Mouse (Mus musculus) cortical plate, adult 2 months (tissue): ENCODE measurements around the gene Ube4b. TPM values are rescaled to one million over a fixed set of nuclear protein-coding genes. Genes with fewer than 3 reads are reported as not detected.

Experiments used
- H3K27ac ChIP-seq: fragments of 200-500 bp; 2 replicates; pipeline ENCODE4 v1.5.1; 2012; ENCODE audit warnings: low read length, control low read depth, inconsistent platforms; ENCODE audit not compliant: insufficient read depth
- H3K4me1 ChIP-seq: fragments of 200-500 bp; 2 replicates; pipeline ENCODE4 v1.6.1; 2011; ENCODE audit warnings: low read length; ENCODE audit not compliant: control insufficient read depth, insufficient read depth
- H3K4me3 ChIP-seq: fragments of 200-500 bp; 2 replicates; pipeline ENCODE4 v1.5.1; 2011; ENCODE audit warnings: mild to moderate bottlenecking, low read length, control low read depth; ENCODE audit not compliant: insufficient read depth
- CTCF ChIP-seq: fragments of 200-500 bp; IDR thresholded peaks from 2 replicates; pipeline ENCODE4 v1.5.1; 2011; ENCODE audit warnings: mild to moderate bottlenecking, control low read depth, low read length; ENCODE audit not compliant: insufficient read depth; ENCODE audit errors: extremely low read depth
- POLR2A ChIP-seq: fragments of 200-500 bp; IDR thresholded peaks from 2 replicates; pipeline ENCODE4 v1.6.1; 2011; ENCODE audit warnings: mild to moderate bottlenecking, low read length, control low read depth; ENCODE audit not compliant: insufficient read depth; ENCODE audit errors: extremely low read depth
- polyA plus RNA-seq: library from polyadenylated mRNA; depleted of rRNA; stranded (reverse); fragments of >200 nt; gene quantifications from 2 replicates; pipeline ENCODE4 v1.2.3, GENCODE M21; 2012

The Ube4b gene
- polyA plus RNA-seq, 1 experiment: 99.9 TPM

DNA sequence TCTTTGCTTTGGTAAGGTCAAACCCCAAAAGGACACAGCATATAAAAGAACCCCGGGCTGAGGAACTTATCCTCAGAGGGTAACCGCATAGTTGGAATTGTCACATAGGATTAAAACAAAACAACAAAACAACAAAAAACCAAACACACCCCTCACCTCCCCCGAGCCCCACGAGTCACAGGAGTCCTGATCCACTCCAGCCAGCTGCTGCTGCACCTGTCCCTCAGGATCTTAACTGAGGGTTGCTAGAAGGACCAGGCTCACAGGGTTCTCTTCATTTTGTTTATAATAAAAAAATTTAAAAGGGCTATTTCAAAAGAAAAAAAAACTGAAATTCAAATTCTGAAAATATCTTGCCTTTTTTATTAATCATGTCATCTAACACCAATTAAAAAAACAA is 97.8 kb downstream of the Ube4b start:
- no peak overlapping the region for H3K4me3 ChIP-seq
- no peak overlapping the region for H3K27ac ChIP-seq
- TF ChIP-seq POLR2A: no peak
- no peak for TF ChIP-seq CTCF
- H3K4me1 ChIP-seq: peaks cover 2% of the 10 kb centered on the region

DNA sequence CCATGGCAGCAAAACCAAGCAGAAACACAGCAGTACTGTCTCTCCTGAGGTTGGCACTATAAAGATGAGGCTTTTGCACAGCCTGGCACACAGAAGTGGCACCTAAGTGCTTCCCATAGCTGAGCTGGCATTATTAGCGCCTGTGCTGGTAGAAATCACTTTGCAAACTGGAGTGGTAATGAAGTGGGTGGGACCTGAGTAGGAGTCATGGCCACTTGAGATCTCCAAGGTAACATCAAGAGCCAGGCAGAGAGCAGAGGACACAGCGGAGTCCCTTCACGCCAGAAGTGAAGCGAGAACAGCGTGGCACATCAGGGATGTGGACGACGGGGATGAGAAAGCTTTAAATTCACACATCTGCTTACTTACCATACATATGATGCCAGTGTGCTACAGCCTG is 99.3 kb downstream of the Ube4b start:
- no peak overlapping the region for H3K27ac ChIP-seq
- H3K4me3 ChIP-seq: no peak overlapping the region
- no peak for TF ChIP-seq CTCF
- no peak for TF ChIP-seq POLR2A
- H3K4me1 ChIP-seq: peaks cover 2% of the 10 kb centered on the region

DNA sequence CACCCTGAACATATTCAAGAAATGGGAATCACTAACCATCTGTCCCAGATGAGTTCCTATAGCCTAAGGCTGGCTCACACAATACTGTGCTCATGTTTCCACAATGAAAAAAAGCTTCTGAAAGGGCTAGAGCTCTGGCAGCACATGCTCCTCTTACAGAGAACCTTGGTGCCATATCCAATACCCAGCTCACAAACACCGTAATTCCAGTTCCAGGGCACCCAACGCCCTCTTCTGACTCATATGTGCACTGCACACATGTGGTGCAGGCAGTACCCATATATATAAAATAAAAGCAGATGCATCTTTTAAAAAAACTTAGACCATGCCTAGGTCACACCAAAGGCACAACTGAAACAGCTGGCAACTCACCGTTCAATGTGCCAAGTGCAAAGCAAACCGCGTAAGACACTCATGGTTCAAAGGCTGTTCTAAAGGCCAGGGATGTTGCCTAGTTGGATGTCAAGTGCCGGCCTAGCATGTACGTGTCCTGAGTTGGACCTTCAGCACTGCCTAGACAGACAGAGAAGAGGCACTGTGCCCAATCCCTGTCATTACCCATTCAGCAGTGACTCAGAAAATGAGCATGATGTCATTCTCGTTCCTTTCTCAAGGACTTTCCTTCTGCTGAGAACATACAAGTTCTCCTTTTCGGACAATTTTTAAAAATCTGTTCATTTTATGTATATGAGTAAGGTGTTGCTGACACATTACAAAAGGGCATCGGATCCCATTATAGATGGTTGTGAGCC is 101.0 kb downstream of the Ube4b start:
- TF ChIP-seq POLR2A (no peak), CTCF (no peak)
- Histone ChIP-seq H3K4me1 (peaks cover 2% of the 10 kb centered on the region), H3K27ac (no peak overlapping the region), H3K4me3 (no peak overlapping the region)

DNA sequence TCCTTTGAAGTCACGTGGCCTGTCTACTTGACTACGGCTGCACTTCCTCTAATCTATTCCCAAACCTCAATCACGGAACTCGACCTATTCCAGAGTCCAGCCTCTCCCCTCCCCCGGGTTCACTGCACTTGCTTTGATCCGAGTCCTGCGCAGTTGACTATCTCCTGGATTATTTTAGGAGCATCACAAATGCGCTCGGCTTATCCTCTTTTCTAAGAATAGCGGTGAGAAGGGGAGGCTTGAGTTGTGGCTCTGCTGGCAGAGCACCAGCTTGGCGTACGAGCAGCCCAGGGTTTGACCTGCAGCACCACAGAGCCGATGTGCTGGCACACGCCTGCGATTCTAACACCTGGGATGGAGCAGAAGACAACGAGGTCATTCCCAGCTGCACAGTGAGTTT is 102.8 kb downstream of the Ube4b start:
- H3K27ac ChIP-seq: no peak overlapping the region
- TF ChIP-seq POLR2A: no peak
- no peak for TF ChIP-seq CTCF
- peaks cover 2% of the 10 kb centered on the region for H3K4me1 ChIP-seq
- H3K4me3 ChIP-seq: no peak overlapping the region

DNA sequence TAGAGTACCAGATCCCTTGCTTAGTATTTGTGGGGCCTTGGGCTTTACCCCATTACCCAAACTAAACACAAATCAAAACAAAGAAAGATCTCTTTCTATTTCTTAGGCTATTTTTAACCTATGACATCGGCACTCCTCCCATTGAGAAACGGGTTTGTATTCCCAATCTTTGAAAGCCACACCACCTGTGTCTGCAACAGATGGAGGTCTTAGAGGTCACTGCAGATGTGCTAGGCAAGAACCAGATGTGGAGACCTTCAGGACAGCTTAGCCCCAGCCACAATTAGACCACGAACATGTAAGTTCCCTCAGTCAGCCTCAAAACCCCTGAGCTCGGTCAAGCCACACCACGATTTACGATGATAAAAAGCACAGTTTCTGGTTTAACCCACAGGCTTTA is 103.8 kb downstream of the Ube4b start:
- Histone ChIP-seq H3K4me1 (peaks cover 2% of the 10 kb centered on the region), H3K4me3 (no peak overlapping the region), H3K27ac (no peak overlapping the region)
- TF ChIP-seq POLR2A (no peak), CTCF (no peak)

DNA sequence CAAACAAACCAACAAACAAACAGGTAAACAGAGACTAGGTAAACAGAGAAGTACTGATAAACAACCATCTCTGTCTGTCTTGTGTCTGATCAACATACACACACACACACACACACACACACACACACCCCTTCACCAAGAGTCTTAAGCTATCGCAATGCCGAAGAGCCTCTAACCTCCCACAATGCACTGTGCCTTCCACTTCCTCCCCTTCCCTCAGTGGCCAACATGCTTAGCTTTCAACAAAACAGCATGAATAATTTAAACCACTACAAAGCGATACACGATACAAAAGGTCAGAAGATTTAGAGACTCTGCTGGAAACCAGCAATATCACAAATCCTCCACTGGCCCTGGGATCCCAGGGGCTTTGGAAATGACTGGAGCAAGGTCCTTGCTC is 104.3 kb downstream of the Ube4b start:
- peaks cover 2% of the 10 kb centered on the region for H3K4me1 ChIP-seq
- TF ChIP-seq CTCF (no peak), POLR2A (no peak)

DNA sequence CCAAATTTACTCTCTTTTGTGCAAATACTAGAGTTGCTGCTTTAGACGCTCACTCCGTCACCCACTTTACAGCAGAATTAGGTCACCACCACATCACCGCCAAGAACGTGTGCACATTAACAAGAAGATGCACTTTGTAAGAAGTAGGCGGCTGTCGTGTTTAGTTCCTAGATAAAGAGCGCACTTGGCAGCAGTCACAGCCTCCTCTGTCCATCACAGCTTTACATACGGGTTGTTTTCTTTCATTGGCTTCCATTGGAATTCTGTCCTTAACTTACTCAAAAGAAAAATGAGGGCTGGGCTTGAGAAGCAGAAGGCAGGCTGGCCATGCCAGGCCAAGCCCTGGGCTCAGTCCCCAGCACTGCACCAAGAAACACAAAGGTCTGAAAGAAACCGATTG is 107.5 kb downstream of the Ube4b start:
- TF ChIP-seq CTCF (no peak), POLR2A (no peak)
- peaks cover 2% of the 10 kb centered on the region for H3K4me1 ChIP-seq
- no peak overlapping the region for H3K27ac ChIP-seq
- H3K4me3 ChIP-seq: no peak overlapping the region

More for the DNA sequence above, 104.3 kb downstream of the Ube4b start:
- Histone ChIP-seq H3K4me3 (no peak overlapping the region), H3K27ac (no peak overlapping the region)

DNA sequence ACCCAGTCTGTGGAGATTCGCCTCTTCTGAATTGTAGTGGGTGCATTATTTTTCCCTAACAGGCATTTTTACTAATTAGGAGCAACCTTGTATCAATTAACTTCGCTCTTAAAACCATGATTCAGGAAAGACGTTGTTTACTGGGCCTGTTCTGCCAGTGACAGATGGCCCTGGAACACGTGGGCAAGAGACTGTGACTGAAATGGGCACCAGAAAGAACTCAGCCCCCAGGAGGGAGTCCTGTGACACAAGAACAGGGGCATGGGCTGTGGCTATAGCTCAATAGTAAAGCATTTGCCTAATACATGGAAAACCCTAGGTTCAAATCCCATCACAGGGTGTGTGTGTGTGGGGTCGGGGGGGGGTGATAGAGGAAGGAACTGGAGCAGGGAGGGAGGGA is 109.2 kb downstream of the Ube4b start:
- H3K4me3 ChIP-seq: no peak overlapping the region
- no peaks in the 10 kb centered on the region for H3K4me1 ChIP-seq
- TF ChIP-seq CTCF (no peak), POLR2A (no peak)
- no peak overlapping the region for H3K27ac ChIP-seq

DNA sequence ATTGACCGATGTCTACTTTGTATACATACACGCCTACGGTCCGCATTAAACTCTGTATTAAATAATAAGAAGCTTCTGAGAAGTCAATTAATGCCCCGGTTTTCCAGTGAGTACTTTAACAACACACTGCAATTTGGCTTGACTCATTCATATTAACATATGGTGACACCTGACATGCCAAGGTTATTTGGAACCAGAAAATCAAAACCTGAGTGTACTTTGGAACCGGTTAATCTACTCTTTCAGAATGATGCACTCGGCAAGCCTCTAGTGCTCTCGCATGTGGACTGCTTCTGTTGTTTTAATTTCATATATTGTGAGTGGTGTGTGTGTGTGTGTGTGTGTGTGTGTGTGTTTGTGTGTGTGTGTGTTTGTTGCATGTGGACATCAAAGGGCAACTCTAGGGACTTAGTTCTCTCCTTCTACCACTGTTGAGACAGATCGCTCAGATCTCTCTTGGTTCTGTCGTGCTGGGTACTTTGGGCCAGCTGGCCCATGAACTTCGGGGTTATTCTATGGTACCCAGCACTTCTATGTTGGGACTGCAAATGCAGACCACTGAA is 112.2 kb downstream of the Ube4b start:
- no peaks in the 10 kb centered on the region for H3K4me1 ChIP-seq
- no peak overlapping the region for H3K27ac ChIP-seq
- no peak overlapping the region for H3K4me3 ChIP-seq
- TF ChIP-seq CTCF (no peak), POLR2A (no peak)

DNA sequence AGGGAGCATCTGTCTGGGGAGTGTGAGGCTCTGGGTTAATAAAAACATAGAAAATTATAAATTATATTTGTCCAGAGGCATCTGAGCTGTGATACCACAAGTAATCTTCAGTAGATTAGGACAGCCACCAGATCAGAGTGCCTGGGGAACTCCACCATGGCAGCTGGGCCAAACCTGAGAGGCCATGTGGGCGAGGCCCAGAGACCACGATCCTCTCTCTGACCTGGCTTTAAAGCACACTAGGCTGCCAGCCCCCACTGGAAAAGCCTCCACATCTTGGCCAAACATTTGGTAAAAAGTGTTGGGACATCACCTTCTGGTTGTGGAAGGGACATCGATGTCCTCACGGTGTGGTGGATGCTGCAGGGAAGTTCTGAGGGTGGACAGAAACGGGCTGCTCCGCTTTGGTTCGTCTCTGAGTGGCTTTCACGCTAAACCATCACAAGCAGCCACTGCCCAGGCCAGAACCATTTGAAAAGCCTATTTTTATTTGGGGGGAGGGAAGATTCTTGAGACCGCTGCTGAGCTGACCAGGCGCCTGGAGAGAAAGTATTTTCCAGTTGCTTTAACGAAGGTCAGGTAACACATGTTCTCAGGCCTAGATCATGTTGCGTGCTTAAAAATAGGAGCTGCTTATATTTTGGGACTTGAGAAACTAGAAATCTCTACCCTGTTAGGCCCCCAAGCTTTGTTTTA is 112.8 kb downstream of the Ube4b start:
- TF ChIP-seq CTCF (no peak), POLR2A (no peak)
- no peak overlapping the region for H3K4me3 ChIP-seq
- no peaks in the 10 kb centered on the region for H3K4me1 ChIP-seq
- H3K27ac ChIP-seq: no peak overlapping the region
